Mouse (Mus musculus): ENCODE data around the gene Nhp2. TPM values are rescaled to one million over a fixed set of nuclear protein-coding genes. Genes with fewer than 3 reads are reported as not detected.
"Not testable (repeated sequence)": the region's sequence is repeated elsewhere in the genome, so short reads cannot be mapped to it uniquely, and the experiment has no call there.

The Nhp2 gene
- polyA plus RNA-seq, 1 experiment from 2014 or later = 110 TPM

GRCm38 (mm10) chr11:51627425-51627824 lies 7.9 kb downstream of the Nhp2 start:
- Histone ChIP-seq H3K9me3 (no peaks in the 10 kb centered on the region), H3K27me3 (no peaks in the 10 kb centered on the region), H3K4me3 (replicated peaks) (no peak overlapping the region), H3K4me1 (replicated peaks) (no peaks in the 10 kb centered on the region), H3K36me3 (peaks cover 72% of the 10 kb centered on the region), H3K9ac (replicated peaks) (no peak overlapping the region), H3K4me2 (replicated peaks) (no peak overlapping the region), H3K27ac (no peak overlapping the region)
- 92% methylated on average over 9 of the region's 9 CpGs for WGBS
- ATAC-seq = no peak

- Histone ChIP-seq H3K9me3 (no peaks in the 10 kb centered on the region), H3K36me3 (peaks cover 71% of the 10 kb centered on the region), H3K4me1 (replicated peaks) (no peaks in the 10 kb centered on the region), H3K27me3 (no peaks in the 10 kb centered on the region), H3K27ac (no peak overlapping the region), H3K4me2 (replicated peaks) (no peak overlapping the region), H3K9ac (replicated peaks) (no peak overlapping the region), H3K4me3 (replicated peaks) (no peak overlapping the region)
- 91% methylated on average over 8 of the region's 8 CpGs for WGBS
- no peak for ATAC-seq
Measured at GRCm38 (mm10) chr11:51627907-51628306, 8.4 kb downstream of the Nhp2 start.

GRCm38 (mm10) chr11:51629651-51630314 lies 10.2 kb downstream of the Nhp2 start:
- no peak for ATAC-seq
- H3K27me3 ChIP-seq = no peaks in the 10 kb centered on the region
- 88% methylated on average over 15 of the region's 15 CpGs for WGBS
- no peak overlapping the region for H3K27ac ChIP-seq
- no peak overlapping the region for H3K4me3 ChIP-seq (replicated peaks)
- peaks cover 10% of the 10 kb centered on the region for H3K4me1 ChIP-seq (replicated peaks)
- H3K9me3 ChIP-seq = no peaks in the 10 kb centered on the region
- no peak overlapping the region for H3K9ac ChIP-seq (replicated peaks)
- no peak overlapping the region for H3K4me2 ChIP-seq (replicated peaks)
- peaks cover 52% of the 10 kb centered on the region for H3K36me3 ChIP-seq

GRCm38 (mm10) chr11:51632130-51632753 lies 12.7 kb downstream of the Nhp2 start:
- Histone ChIP-seq H3K4me1 (replicated peaks) (peaks cover 21% of the 10 kb centered on the region), H3K36me3 (peaks cover 29% of the 10 kb centered on the region), H3K9ac (replicated peaks) (no peak overlapping the region), H3K4me3 (replicated peaks) (no peak overlapping the region), H3K27me3 (no peaks in the 10 kb centered on the region), H3K9me3 (no peaks in the 10 kb centered on the region), H3K27ac (no peak overlapping the region), H3K4me2 (replicated peaks) (no peak overlapping the region)
- 92% methylated on average over 6 of the region's 6 CpGs for WGBS
- no peak for ATAC-seq

- H3K4me1 ChIP-seq (replicated peaks) = peaks cover 26% of the 10 kb centered on the region
- 91% methylated on average over 7 of the region's 7 CpGs for WGBS
- ATAC-seq; H3K9me3 ChIP-seq; H3K4me3 ChIP-seq (replicated peaks); H3K27ac ChIP-seq; H3K27me3 ChIP-seq; H3K9ac ChIP-seq (replicated peaks); H3K4me2 ChIP-seq (replicated peaks): not testable (repeated sequence)
- H3K36me3 ChIP-seq = peaks cover 19% of the 10 kb centered on the region
Measured at GRCm38 (mm10) chr11:51633200-51633599, 13.7 kb downstream of the Nhp2 start.

- ATAC-seq = no peak
- 88% methylated on average over 3 of the region's 3 CpGs for WGBS
- peaks cover 7% of the 10 kb centered on the region; the same call in 1 of the 2 replicates for H3K27me3 ChIP-seq
Measured at GRCm38 (mm10) chr11:51633721-51634120, 14.2 kb downstream of the Nhp2 start.

GRCm38 (mm10) chr11:51635127-51635524 lies 15.6 kb downstream of the Nhp2 start:
- ATAC-seq = no peak
- peaks cover 27% of the 10 kb centered on the region for H3K4me1 ChIP-seq (replicated peaks)
- no peaks in the 10 kb centered on the region for H3K9me3 ChIP-seq
- H3K36me3 ChIP-seq = 0 out of 2 replicates have a peak, but pooled peaks cover 3% of the 10 kb centered on the region
- peak overlapping the region; percentile 76 for H3K4me2 ChIP-seq (replicated peaks)
- H3K27me3 ChIP-seq = peaks cover 8% of the 10 kb centered on the region; the same call in 1 of the 2 replicates
- peak overlapping the region; percentile 84 for H3K4me3 ChIP-seq (replicated peaks)
- WGBS = 23% methylated on average over 6 of the region's 6 CpGs
- peak overlapping the region; percentile 81 for H3K27ac ChIP-seq
- peak overlapping the region; percentile 81 for H3K9ac ChIP-seq (replicated peaks)

More at GRCm38 (mm10) chr11:51633721-51634120, 14.2 kb downstream of the Nhp2 start:
- Histone ChIP-seq H3K27ac (no peak overlapping the region), H3K4me1 (replicated peaks) (peaks cover 27% of the 10 kb centered on the region), H3K9ac (replicated peaks) (no peak overlapping the region), H3K4me3 (replicated peaks) (no peak overlapping the region), H3K36me3 (peaks cover 16% of the 10 kb centered on the region), H3K4me2 (replicated peaks) (no peak overlapping the region), H3K9me3 (no peaks in the 10 kb centered on the region)

GRCm38 (mm10) chr11:51635525-51636322 lies 16.2 kb downstream of the Nhp2 start, which contains the start of gene Rmnd5b:
Gene Rmnd5b (minus strand): TSS chr11:51635896.
- peak; percentile 92 for ATAC-seq
- Histone ChIP-seq H3K4me1 (replicated peaks) (peaks cover 27% of the 10 kb centered on the region), H3K4me3 (replicated peaks) (peak within 1 kb of the TSS; percentile 84), H3K27me3 (peaks cover 8% of the 10 kb centered on the region; the same call in 1 of the 2 replicates), H3K36me3 (0 out of 2 replicates have a peak, but pooled peaks cover 3% of the 10 kb centered on the region), H3K27ac (peak within 1 kb of the TSS; percentile 81), H3K4me2 (replicated peaks) (peak within 1 kb of the TSS; percentile 76), H3K9me3 (no peaks in the 10 kb centered on the region), H3K9ac (replicated peaks) (peak within 1 kb of the TSS; percentile 81)
- WGBS = under 1% methylated on average over 61 of the region's 61 CpGs

- ATAC-seq = peak; percentile 38
- H3K4me1 ChIP-seq (replicated peaks) = peaks cover 27% of the 10 kb centered on the region
- 4% methylated on average over 6 of the region's 6 CpGs for WGBS
- peaks cover 8% of the 10 kb centered on the region; the same call in 1 of the 2 replicates for H3K27me3 ChIP-seq
- H3K9me3 ChIP-seq = no peaks in the 10 kb centered on the region
- H3K9ac ChIP-seq (replicated peaks) = peak overlapping the region; percentile 81
- peak overlapping the region; percentile 76 for H3K4me2 ChIP-seq (replicated peaks)
- H3K4me3 ChIP-seq (replicated peaks) = peak overlapping the region; percentile 84
- peak overlapping the region; percentile 81 for H3K27ac ChIP-seq
- 0 out of 2 replicates have a peak, but pooled peaks cover 3% of the 10 kb centered on the region for H3K36me3 ChIP-seq
Measured at GRCm38 (mm10) chr11:51636323-51636684, 16.8 kb downstream of the Nhp2 start.

GRCm38 (mm10) chr11:51637971-51638414 lies 18.5 kb downstream of the Nhp2 start:
- peak overlapping the region; percentile 26 for H3K4me2 ChIP-seq (replicated peaks)
- WGBS = 4% methylated on average over 17 of the region's 17 CpGs
- H3K27me3 ChIP-seq = peaks cover 8% of the 10 kb centered on the region; the same call in 1 of the 2 replicates
- H3K9me3 ChIP-seq = no peaks in the 10 kb centered on the region
- no peak overlapping the region for H3K27ac ChIP-seq
- no peak for ATAC-seq
- H3K9ac ChIP-seq (replicated peaks) = no peak overlapping the region; the same call in 1 of the 2 replicates
- no peak overlapping the region for H3K4me3 ChIP-seq (replicated peaks)
- no peaks in the 10 kb centered on the region for H3K36me3 ChIP-seq
- peaks cover 27% of the 10 kb centered on the region for H3K4me1 ChIP-seq (replicated peaks)

GRCm38 (mm10) chr11:51638497-51638896 lies 19.0 kb downstream of the Nhp2 start:
- H3K4me2 ChIP-seq (replicated peaks) = no peak overlapping the region
- H3K4me3 ChIP-seq (replicated peaks) = no peak overlapping the region
- ATAC-seq = no peak
- peaks cover 8% of the 10 kb centered on the region; the same call in 1 of the 2 replicates for H3K27me3 ChIP-seq
- WGBS = 72% methylated on average over 5 of the region's 5 CpGs
- H3K4me1 ChIP-seq (replicated peaks) = peaks cover 27% of the 10 kb centered on the region
- no peaks in the 10 kb centered on the region for H3K9me3 ChIP-seq
- no peak overlapping the region for H3K9ac ChIP-seq (replicated peaks)
- H3K27ac ChIP-seq = no peak overlapping the region
- no peaks in the 10 kb centered on the region for H3K36me3 ChIP-seq
